11 mouse cellular contexts compared by ENCODE assay signal in genomic region chr4:155295026-155295590, GRCm38 (mm10). TPM values are rescaled to one million over a fixed set of nuclear protein-coding genes. Genes with fewer than 3 reads are reported as not detected.
DNase-seq lines count a peak whose midpoint lies in the region; ATAC-seq lines count a peak whose summit lies in the region.
"Had no signal": no experiment of that assay in that cellular context is flagged by ENCODE, and none has a peak within 500 bp of the region (broad histone marks: within the 10 kb centered on the region; RNA-seq: fewer than 3 reads in every experiment).

No protein-coding gene starts in this region.

- H3K36me3 ChIP-seq in hindbrain, embryonic 16.5 days (ENCODE audit: control insufficient read depth, insufficient read depth, low read length), result peaks cover 2% of the 10 kb centered on the region; the same call in 1 of the 2 replicates
- H3K36me3 ChIP-seq in hindbrain, embryonic 12.5 days, result peaks cover 5% of the 10 kb centered on the region; the same call in 1 of the 2 replicates
- no peaks in the 10 kb centered on the region for H3K36me3 ChIP-seq in midbrain, embryonic 11.5 days (ENCODE audit: control insufficient read depth, insufficient read depth, low read length)
- H3K36me3 ChIP-seq in midbrain, embryonic 15.5 days (replicated peaks), result 0 out of 2 replicates have a peak, but pooled peaks cover 4% of the 10 kb centered on the region
- no peaks in the 10 kb centered on the region for H3K36me3 ChIP-seq in limb, embryonic 10.5 days
- 0 out of 2 replicates have a peak, but pooled peaks cover 4% of the 10 kb centered on the region for H3K36me3 ChIP-seq in midbrain, embryonic 14.5 days (ENCODE audit: control insufficient read depth, insufficient read depth, low read length)

- H3K27me3 ChIP-seq in hindbrain, embryonic 16.5 days (replicated peaks; ENCODE audit: control insufficient read depth, insufficient read depth, low read length), result no peaks in the 10 kb centered on the region
- H3K27me3 ChIP-seq in hindbrain, embryonic 12.5 days, result no peaks in the 10 kb centered on the region
- no peaks in the 10 kb centered on the region for H3K27me3 ChIP-seq in midbrain, embryonic 11.5 days (ENCODE audit: control insufficient read depth, insufficient read depth, low read length)
- H3K27me3 ChIP-seq in midbrain, embryonic 15.5 days (replicated peaks), result no peaks in the 10 kb centered on the region
- no peaks in the 10 kb centered on the region for H3K27me3 ChIP-seq in limb, embryonic 10.5 days (ENCODE audit: low read depth, poor library complexity, severe bottlenecking)
- H3K27me3 ChIP-seq in midbrain, embryonic 14.5 days (ENCODE audit: control insufficient read depth, insufficient read depth, low read length), result no peaks in the 10 kb centered on the region
- H3K27me3 ChIP-seq: midbrain, embryonic 13.5 days; neural tube, embryonic 15.5 days had no signal

- 0 out of 2 replicates have a peak overlapping the region, but pooled peaks have one; percentile 4 for H3K27ac ChIP-seq in hindbrain, embryonic 16.5 days (ENCODE audit: low read depth, low read length)
- no peak overlapping the region for H3K27ac ChIP-seq in hindbrain, embryonic 12.5 days
- H3K27ac ChIP-seq in midbrain, embryonic 11.5 days (ENCODE audit: low read depth, low read length), result no peak overlapping the region
- H3K27ac ChIP-seq in midbrain, embryonic 15.5 days, result no peak overlapping the region
- peak overlapping the region; percentile 4; the same call in 1 of the 2 replicates for H3K27ac ChIP-seq in limb, embryonic 10.5 days
- H3K27ac ChIP-seq in midbrain, embryonic 14.5 days (replicated peaks; ENCODE audit: low read depth, low read length), result no peak overlapping the region
- H3K27ac ChIP-seq: midbrain, embryonic 13.5 days; neural tube, embryonic 15.5 days had no signal

- peak; percentile 11 for DNase-seq in adrenal gland, postnatal 10 days
- no peak for DNase-seq in adrenal gland, postnatal 25 days
- DNase-seq in midbrain, embryonic 11.5 days (ENCODE audit: low spot score, missing footprints), result peak; percentile 66
- DNase-seq in limb, embryonic 10.5 days (ENCODE audit: low spot score), result no peak
- DNase-seq in midbrain, embryonic 14.5 days, result no peak
- DNase-seq: adrenal gland, adult 2 months had no signal

- no peak for ATAC-seq in hindbrain, embryonic 16.5 days
- ATAC-seq in hindbrain, embryonic 12.5 days (ENCODE audit: low FRiP score), result no peak
- ATAC-seq in midbrain, embryonic 11.5 days (ENCODE audit: low FRiP score), result no peak
- no peak for ATAC-seq in midbrain, embryonic 15.5 days (replicated peaks)
- no peak for ATAC-seq in midbrain, embryonic 14.5 days (ENCODE audit: low FRiP score, low TSS enrichment)
- ATAC-seq: midbrain, embryonic 13.5 days had no signal

- H3K4me3 ChIP-seq in hindbrain, embryonic 16.5 days (ENCODE audit: low read length), result no peak overlapping the region
- no peak overlapping the region for H3K4me3 ChIP-seq in hindbrain, embryonic 12.5 days
- H3K4me3 ChIP-seq in midbrain, embryonic 11.5 days (ENCODE audit: low read depth, low read length), result no peak overlapping the region
- H3K4me3 ChIP-seq in midbrain, embryonic 15.5 days, result no peak overlapping the region
- H3K4me3 ChIP-seq in limb, embryonic 10.5 days, result no peak overlapping the region
- H3K4me3 ChIP-seq in midbrain, embryonic 14.5 days (replicated peaks; ENCODE audit: low read depth, low read length), result no peak overlapping the region
- H3K4me3 ChIP-seq: midbrain, embryonic 13.5 days; neural tube, embryonic 15.5 days had no signal

- WGBS in hindbrain, embryonic 16.5 days, result 86% methylated on average over 10 of the region's 10 CpGs
- 81% methylated on average over 10 of the region's 10 CpGs for WGBS in hindbrain, embryonic 12.5 days
- WGBS in midbrain, embryonic 11.5 days, result 83% methylated on average over 10 of the region's 10 CpGs
- WGBS in midbrain, embryonic 15.5 days, result 81% methylated on average over 10 of the region's 10 CpGs
- WGBS in limb, embryonic 10.5 days, result 81% methylated on average over 10 of the region's 10 CpGs
- 84% methylated on average over 10 of the region's 10 CpGs for WGBS in midbrain, embryonic 14.5 days

- no peak overlapping the region for H3K4me2 ChIP-seq in hindbrain, embryonic 16.5 days (ENCODE audit: low read length)
- no peak overlapping the region for H3K4me2 ChIP-seq in hindbrain, embryonic 12.5 days (replicated peaks)
- H3K4me2 ChIP-seq in midbrain, embryonic 11.5 days, result no peak overlapping the region
- H3K4me2 ChIP-seq in midbrain, embryonic 15.5 days, result no peak overlapping the region
- no peak overlapping the region for H3K4me2 ChIP-seq in midbrain, embryonic 14.5 days (ENCODE audit: low read length)
- H3K4me2 ChIP-seq: midbrain, embryonic 13.5 days; neural tube, embryonic 15.5 days had no signal

- 0 out of 2 replicates have a peak, but pooled peaks cover 2% of the 10 kb centered on the region for H3K4me1 ChIP-seq in hindbrain, embryonic 16.5 days (ENCODE audit: control insufficient read depth, insufficient read depth, low read depth, low read length)
- no peaks in the 10 kb centered on the region; the same call in 1 of the 2 replicates for H3K4me1 ChIP-seq in hindbrain, embryonic 12.5 days
- no peaks in the 10 kb centered on the region for H3K4me1 ChIP-seq in midbrain, embryonic 11.5 days (ENCODE audit: control insufficient read depth, insufficient read depth, low read length)
- no peaks in the 10 kb centered on the region for H3K4me1 ChIP-seq in midbrain, embryonic 15.5 days
- H3K4me1 ChIP-seq in limb, embryonic 10.5 days, result peaks cover 21% of the 10 kb centered on the region
- no peaks in the 10 kb centered on the region for H3K4me1 ChIP-seq in midbrain, embryonic 14.5 days (ENCODE audit: control insufficient read depth, insufficient read depth, low read length)
- H3K4me1 ChIP-seq: midbrain, embryonic 13.5 days; neural tube, embryonic 15.5 days had no signal

- H3K9ac ChIP-seq in hindbrain, embryonic 16.5 days (ENCODE audit: low read depth, low read length), result no peak overlapping the region
- no peak overlapping the region for H3K9ac ChIP-seq in hindbrain, embryonic 12.5 days
- H3K9ac ChIP-seq in midbrain, embryonic 11.5 days (ENCODE audit: low read length), result no peak overlapping the region
- H3K9ac ChIP-seq in midbrain, embryonic 15.5 days, result no peak overlapping the region
- H3K9ac ChIP-seq in midbrain, embryonic 14.5 days (replicated peaks; ENCODE audit: low read length), result no peak overlapping the region
- H3K9ac ChIP-seq: midbrain, embryonic 13.5 days; neural tube, embryonic 15.5 days had no signal

- no peaks in the 10 kb centered on the region for H3K9me3 ChIP-seq in hindbrain, embryonic 16.5 days (ENCODE audit: control insufficient read depth, low read length)
- H3K9me3 ChIP-seq in hindbrain, embryonic 12.5 days (replicated peaks), result no peaks in the 10 kb centered on the region
- no peaks in the 10 kb centered on the region for H3K9me3 ChIP-seq in midbrain, embryonic 11.5 days (ENCODE audit: control insufficient read depth, low read length)
- no peaks in the 10 kb centered on the region for H3K9me3 ChIP-seq in midbrain, embryonic 15.5 days
- H3K9me3 ChIP-seq in limb, embryonic 10.5 days (replicated peaks), result no peaks in the 10 kb centered on the region
- no peaks in the 10 kb centered on the region for H3K9me3 ChIP-seq in midbrain, embryonic 14.5 days (ENCODE audit: control insufficient read depth, low read length)
- H3K9me3 ChIP-seq: midbrain, embryonic 13.5 days; neural tube, embryonic 15.5 days had no signal

RNA-seq across cellular contexts. Expression of gene Faap20, which starts 45.5 kb away (rescaled TPM):
- 10 to 100 TPM; 41.1 to 47.3 TPM for total RNA-seq in adrenal gland, postnatal 10 days (2021)
- total RNA-seq in adrenal gland, postnatal 25 days (2021), result 45.9 and 55.2 TPM in 2 replicates
- polyA plus RNA-seq in hindbrain, embryonic 16.5 days (2015; fragmentation: Nextera tagmentation; extraction: Ambion mirVana), result 72.1 and 72.5 TPM in 2 replicates
- 90.8 and 98.6 TPM in 2 replicates for polyA plus RNA-seq in hindbrain, embryonic 12.5 days (2016; fragmentation: Nextera tagmentation; extraction: Ambion mirVana)
- 101 and 110 TPM in 2 replicates for polyA plus RNA-seq in midbrain, embryonic 11.5 days (2014; fragmentation: Nextera tagmentation; extraction: Ambion mirVana)
- polyA plus RNA-seq in midbrain, embryonic 15.5 days (2015; fragmentation: Nextera tagmentation; extraction: Ambion mirVana), result 78.5 and 87.4 TPM in 2 replicates
- polyA plus RNA-seq in limb, embryonic 10.5 days (2016; fragmentation: Nextera tagmentation; extraction: Ambion mirVana), result 104 and 107 TPM in 2 replicates
- 74.1 and 85.6 TPM in 2 replicates for polyA plus RNA-seq in midbrain, embryonic 14.5 days (2014; fragmentation: Nextera tagmentation; extraction: Ambion mirVana)

Comparison
In these comparisons a context has a peak if more than half of its experiments do, and no peak if none do; other contexts are left out.
1. DNase-seq: peak in adrenal gland, postnatal 10 days (single experiment) and midbrain, embryonic 11.5 days (single experiment); none in adrenal gland, postnatal 25 days (single experiment), limb, embryonic 10.5 days (single experiment) and midbrain, embryonic 14.5 days (single experiment).
2. H3K27ac ChIP-seq: peak in hindbrain, embryonic 16.5 days (single experiment) and limb, embryonic 10.5 days (single experiment); none in hindbrain, embryonic 12.5 days (single experiment), midbrain, embryonic 11.5 days (single experiment), midbrain, embryonic 15.5 days (single experiment) and midbrain, embryonic 14.5 days (single experiment).